Mouse (Mus musculus): ENCODE results near the gene Prr9. TPM values are rescaled to one million over a fixed set of nuclear protein-coding genes. Genes with fewer than 3 reads are reported as not detected.

The Prr9 gene
- not detected for total RNA-seq (2023)

GRCm38 (mm10) chr3:92123847-92124246 is at the start of gene Prr9:
Gene Prr9 (minus strand): TSS chr3:92123947.

GRCm38 (mm10) chr3:92142644-92143043 is 18.9 kb upstream of the Prr9 start, which contains the start of gene Lelp1:
Gene Lelp1 (minus strand): TSS chr3:92142744.

GRCm38 (mm10) chr3:92083042-92083441 is 40.7 kb downstream of the Prr9 start, which contains the start of gene Lor:
Gene Lor (minus strand): TSS chr3:92083142.

Other genes with a start within 250 kb of the Prr9 start
- not detected for gene Pglyrp3, start 109.4 kb downstream of the Prr9 start, total RNA-seq (2023)
- not detected for gene Lor, start 40.8 kb downstream of the Prr9 start, total RNA-seq (2023)
- not detected for gene Lelp1, start 18.8 kb upstream of the Prr9 start, total RNA-seq (2023)
- gene Sprr2a1, start 91.9 kb upstream of the Prr9 start, total RNA-seq (2023) = not detected
- not detected for gene Sprr2a2, start 92.0 kb upstream of the Prr9 start, total RNA-seq (2023)
- gene Sprr2a3, start 161.5 kb upstream of the Prr9 start, total RNA-seq (2023) = not detected
- gene Sprr2b, start 192.7 kb upstream of the Prr9 start, total RNA-seq (2023) = not detected
- gene Sprr2d, start 215.2 kb upstream of the Prr9 start, total RNA-seq (2023) = not detected
- not detected for gene Sprr2e, start 228.2 kb upstream of the Prr9 start, total RNA-seq (2023)
- gene Sprr2f, start 241.2 kb upstream of the Prr9 start, total RNA-seq (2023) = not detected

Measured in CD8-positive naive resting alpha-beta T cell, adult 57 days (primary cell).